Mouse (Mus musculus) CH12.LX (cell line): ENCODE results near the gene Bcl10. TPM values are rescaled to one million over a fixed set of nuclear protein-coding genes. Genes with fewer than 3 reads are reported as not detected.

Source experiments
- DNase-seq: peaks from one replicate; pipeline ENCODE4 v3.0.0-alpha.2; 2013; ENCODE audit errors: extremely low read depth
- H3K27ac ChIP-seq: 2 replicates; pipeline ENCODE4 v1.5.1; 2012; ENCODE audit warnings: low read depth, mild to moderate bottlenecking, control low read depth, moderate library complexity; ENCODE audit not compliant: insufficient read depth
- H3K27me3 ChIP-seq: replicated peaks from 2 replicates; pipeline ENCODE3; 2012; ENCODE audit warnings: inconsistent platforms
- H3K36me3 ChIP-seq, 2 experiments: replicated peaks in 1 of 2; 2 replicates each; pipeline versions ENCODE3 to v1.6.1; 2012; ENCODE audit warnings: inconsistent platforms in 1 of 2, low read length in 1 of 2, mild to moderate bottlenecking in 1 of 2, mixed read lengths in 1 of 2, moderate library complexity in 1 of 2; ENCODE audit not compliant: control insufficient read depth in 1 of 2, insufficient read depth in 1 of 2
- H3K4me1 ChIP-seq, 2 experiments: 2 replicates each; pipeline ENCODE4 v1.6.1; 2012; ENCODE audit warnings: inconsistent platforms in 1 of 2, moderate library complexity in 1 of 2; ENCODE audit not compliant: insufficient read depth in 2 of 2, control insufficient read depth in 1 of 2
- H3K4me2 ChIP-seq: 2 replicates; pipeline ENCODE4 v1.6.1; 2012; ENCODE audit warnings: low read depth, mild to moderate bottlenecking, control low read depth; ENCODE audit not compliant: poor library complexity, insufficient read depth, severe bottlenecking
- H3K4me3 ChIP-seq, 3 experiments: fragments of 150-350 bp in 1 of 3; sonication (generic) in 1 of 3; replicated peaks in 1 of 3; 2 replicates each; pipeline versions ENCODE3 to v1.5.1; 2011 to 2012; ENCODE audit warnings: low read depth in 2 of 3, low read length in 2 of 3, mild to moderate bottlenecking in 2 of 3, moderate library complexity in 2 of 3, control low read depth in 1 of 3, improper control_type of control experiment in 1 of 3, inconsistent platforms in 1 of 3, mixed read lengths in 1 of 3; ENCODE audit not compliant: poor library complexity in 1 of 3
- H3K79me2 ChIP-seq: replicated peaks from 2 replicates; pipeline ENCODE4 v1.6.1; 2012; ENCODE audit warnings: mild to moderate bottlenecking, moderate library complexity; ENCODE audit not compliant: control insufficient read depth, poor library complexity, insufficient read depth, severe bottlenecking; ENCODE audit errors: extremely low read depth
- H3K9ac ChIP-seq: 2 replicates; pipeline ENCODE4 v1.6.1; 2012; ENCODE audit warnings: low read depth, mild to moderate bottlenecking, control low read depth, moderate library complexity; ENCODE audit not compliant: insufficient read depth
- H3K9me3 ChIP-seq: replicated peaks from 2 replicates; pipeline ENCODE3; 2012; ENCODE audit warnings: low read length, inconsistent platforms, mixed read lengths
- BHLHE40 ChIP-seq: IDR thresholded peaks from 2 replicates; pipeline ENCODE4 v1.6.1; 2011; ENCODE audit warnings: mild to moderate bottlenecking, low read depth, low read length, improper control_type of control experiment
- CHD1 ChIP-seq: IDR thresholded peaks from 2 replicates; pipeline ENCODE4 v1.6.1; 2012; ENCODE audit warnings: low read depth, low read length, improper control_type of control experiment, inconsistent platforms
- CTCF ChIP-seq, 2 experiments: IDR thresholded peaks in 1 of 2; conservative IDR thresholded peaks in 1 of 2; 2 replicates each; pipeline ENCODE4 v1.5.1; 2011 to 2012; ENCODE audit warnings: low read depth in 2 of 2, low read length in 2 of 2, improper control_type of control experiment in 1 of 2, inconsistent platforms in 1 of 2, mild to moderate bottlenecking in 1 of 2, moderate library complexity in 1 of 2
- ELF1 ChIP-seq: IDR thresholded peaks from 2 replicates; pipeline ENCODE4 v1.6.1; 2014; ENCODE audit warnings: low read depth, mild to moderate bottlenecking, inconsistent platforms, low read length, improper control_type of control experiment
- IRF4 ChIP-seq: IDR thresholded peaks from 2 replicates; pipeline ENCODE4 v1.6.1; 2014; ENCODE audit warnings: low read depth, mild to moderate bottlenecking, inconsistent platforms, low read length, improper control_type of control experiment
- JUND ChIP-seq: conservative IDR thresholded peaks from 2 replicates; pipeline ENCODE4 v1.6.1; 2011; ENCODE audit warnings: low read depth, low read length, improper control_type of control experiment
- KAT2A ChIP-seq: IDR thresholded peaks from 2 replicates; pipeline ENCODE4 v1.6.1; 2012; ENCODE audit warnings: low read length, improper control_type of control experiment, inconsistent platforms; ENCODE audit not compliant: insufficient replicate concordance
- MAFK ChIP-seq: IDR thresholded peaks from 2 replicates; pipeline ENCODE4 v1.6.1; 2011; ENCODE audit warnings: low read length, improper control_type of control experiment; ENCODE audit not compliant: insufficient replicate concordance
- MAX ChIP-seq: IDR thresholded peaks from 2 replicates; pipeline ENCODE4 v1.6.1; 2011; ENCODE audit warnings: low read length, improper control_type of control experiment
- MEF2A ChIP-seq: IDR thresholded peaks from 2 replicates; pipeline ENCODE4 v1.6.1; 2014; ENCODE audit warnings: low read depth, mild to moderate bottlenecking, inconsistent platforms, low read length, improper control_type of control experiment, borderline replicate concordance
- MXI1 ChIP-seq: IDR thresholded peaks from 2 replicates; pipeline ENCODE4 v1.6.1; 2011; ENCODE audit warnings: mild to moderate bottlenecking, low read depth, low read length, improper control_type of control experiment
- MYC ChIP-seq: IDR thresholded peaks from 2 replicates; pipeline ENCODE4 v1.6.1; 2011; ENCODE audit warnings: low read depth, mild to moderate bottlenecking, improper control_type of control experiment, low read length
- NELFE ChIP-seq: IDR thresholded peaks from 2 replicates; pipeline ENCODE4 v1.6.1; 2011; ENCODE audit warnings: low read depth, low read length, improper control_type of control experiment
- POLR2A ChIP-seq: IDR thresholded peaks from 2 replicates; pipeline ENCODE4 v1.6.1; 2011; ENCODE audit warnings: low read depth, mild to moderate bottlenecking, improper control_type of control experiment, low read length
- POLR2AphosphoS2 ChIP-seq: IDR thresholded peaks from 2 replicates; pipeline ENCODE4 v1.6.1; 2011; ENCODE audit warnings: low read depth, low read length, improper control_type of control experiment
- RAD21 ChIP-seq: IDR thresholded peaks from 2 replicates; pipeline ENCODE4 v1.6.1; 2011; ENCODE audit warnings: low read depth, mild to moderate bottlenecking, low read length, improper control_type of control experiment, moderate library complexity
- SIN3A ChIP-seq: IDR thresholded peaks from 2 replicates; pipeline ENCODE4 v1.6.1; 2012; ENCODE audit warnings: low read length, improper control_type of control experiment, inconsistent platforms
- SMC3 ChIP-seq: IDR thresholded peaks from 2 replicates; pipeline ENCODE4 v1.6.1; 2011; ENCODE audit warnings: low read depth, low read length, improper control_type of control experiment
- TBP ChIP-seq: conservative IDR thresholded peaks from 2 replicates; pipeline ENCODE4 v1.6.1; 2011; ENCODE audit warnings: low read depth, low read length, improper control_type of control experiment
- UBTF ChIP-seq: IDR thresholded peaks from 2 replicates; pipeline ENCODE4 v1.6.1; 2012; ENCODE audit warnings: low read depth, mild to moderate bottlenecking, inconsistent platforms, low read length, improper control_type of control experiment, moderate library complexity
- USF1 ChIP-seq: IDR thresholded peaks from 2 replicates; pipeline ENCODE4 v1.6.1; 2014; ENCODE audit warnings: low read depth, mild to moderate bottlenecking, inconsistent platforms, low read length, improper control_type of control experiment
- ZC3H11A ChIP-seq: IDR thresholded peaks from 2 replicates; pipeline ENCODE4 v1.6.1; 2012; ENCODE audit warnings: low read depth, mild to moderate bottlenecking, inconsistent platforms, low read length, improper control_type of control experiment
- ZMIZ1 ChIP-seq: IDR thresholded peaks from 2 replicates; pipeline ENCODE4 v1.6.1; 2012; ENCODE audit warnings: low read depth, mild to moderate bottlenecking, inconsistent platforms, low read length, improper control_type of control experiment
- ZNF384 ChIP-seq: IDR thresholded peaks from 2 replicates; pipeline ENCODE4 v1.6.1; 2012; ENCODE audit warnings: low read depth, low read length, improper control_type of control experiment, inconsistent platforms
- dilution Hi-C: fragments of 300-500 bp; cut with MboI; formaldehyde crosslinking; loops from 2 replicates; pipeline ENCODE4 v1.14.3; 2020; ENCODE audit warnings: low sequenced_read_pairs; ENCODE audit not compliant: extremely low pct_unique_long_range_greater_than_20kb, extremely low pct_ligation_motif_present
- in situ Hi-C: fragments of 300-500 bp; cut with MboI; formaldehyde crosslinking; loops from 3 replicates; pipeline ENCODE4 v1.14.3; 2019; ENCODE audit warnings: low sequenced_read_pairs, low pct_ligation_motif_present, low pct_unique_long_range_greater_than_20kb, mixed read lengths
- polyA plus RNA-seq: library from polyadenylated mRNA; unstranded; fragments of >175 nt; gene quantifications from 2 replicates; pipeline ENCODE4 v1.2.1, GENCODE M21; 2012; ENCODE audit warnings: low read depth; ENCODE audit not compliant: insufficient read length
- total RNA-seq, 2 experiments: library from RNA; depleted of rRNA; stranded (reverse); fragments of 300-350 nt in 1 of 2; fragments of >200 nt in 1 of 2; gene quantifications; 2 replicates each; pipeline ENCODE4 v1.2.3; 2012 to 2014

Bcl10 gene
- total and polyA plus RNA-seq, 3 experiments: 73.6 to 177 (median 103) TPM

DNA sequence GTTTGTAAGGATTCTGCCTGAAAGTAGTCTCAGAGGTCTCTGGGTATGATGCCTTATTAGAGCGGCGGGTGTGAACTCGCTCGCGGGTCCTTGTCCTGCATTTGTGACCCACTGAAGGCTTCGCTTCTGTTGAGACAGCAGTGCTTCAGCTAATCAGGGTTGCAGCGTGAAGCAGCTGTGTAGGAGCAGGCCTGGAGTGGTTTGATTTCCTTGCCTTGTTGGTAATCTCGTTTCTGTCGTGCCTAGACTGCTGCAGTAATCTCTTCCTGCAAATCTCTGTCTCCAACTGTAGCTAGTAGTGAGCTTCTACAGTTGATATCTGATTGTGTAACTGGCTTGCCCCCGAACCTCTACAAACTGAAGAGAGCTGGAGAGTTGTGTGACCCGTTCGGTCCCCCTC lies 16.8 kb downstream of the Bcl10 start:
- no peak for DNase-seq
- Histone ChIP-seq H3K9me3 (no peaks in the 10 kb centered on the region), H3K27me3 (no peaks in the 10 kb centered on the region), H3K4me1 (peaks cover 7 to 81% of the 10 kb centered on the region in 2 experiments; a peak in 3 of 4 replicates), H3K79me2 (peaks cover 47% of the 10 kb centered on the region), H3K27ac (no peak overlapping the region), H3K4me3 (peak overlapping the region; percentile 81 to 90 (median 82)), H3K4me2 (peak overlapping the region; percentile 95), H3K36me3 (peaks cover 24 to 58% of the 10 kb centered on the region in 2 experiments), H3K9ac (peak overlapping the region; percentile 93)
- in situ Hi-C loops: loop anchor here (5.0 kb wide), 2 partner anchors 118 to 243 kb away; no protein-coding TSS in a partner anchor
- TF ChIP-seq MEF2A (no peak), BHLHE40 (no peak), SMC3 (no peak), MAFK (no peak), KAT2A (no peak), POLR2AphosphoS2 (no peak), NELFE (no peak), CTCF (conservative IDR thresholded peaks at IDR 0.05 in 1 of 2, IDR thresholded peaks at IDR 0.05 in 1 of 2; ENCODE audit: low read depth in 2 of 2, low read length in 2 of 2) (no peak)
- dilution Hi-C loops: no loop called here

DNA sequence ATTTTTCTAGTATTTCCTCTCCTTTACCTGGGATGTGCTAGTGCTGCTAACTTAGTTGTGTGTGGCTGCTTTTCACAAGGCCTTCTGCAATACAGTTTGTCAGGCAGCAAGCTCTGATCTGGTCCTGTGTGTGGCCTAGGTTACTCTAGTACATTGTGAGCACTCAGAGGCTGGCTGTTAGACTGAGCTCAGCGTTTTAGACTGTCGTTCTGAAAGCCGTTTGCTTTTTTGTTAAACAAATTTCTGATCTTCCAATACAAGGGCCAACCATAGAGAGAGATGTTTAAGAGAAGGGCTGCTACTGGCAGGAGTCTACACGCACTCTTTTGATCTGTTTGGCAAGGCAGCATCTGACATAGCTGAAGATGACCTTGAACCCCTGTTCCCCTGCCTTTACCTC lies 17.4 kb downstream of the Bcl10 start:
- in situ Hi-C loops: loop anchor here (5.0 kb wide), 2 partner anchors 117 to 242 kb away; no protein-coding TSS in a partner anchor
- peak overlapping the region; percentile 95 for H3K4me2 ChIP-seq
- peaks cover 5 to 81% of the 10 kb centered on the region in 2 experiments; a peak in 3 of 4 replicates for H3K4me1 ChIP-seq

DNA sequence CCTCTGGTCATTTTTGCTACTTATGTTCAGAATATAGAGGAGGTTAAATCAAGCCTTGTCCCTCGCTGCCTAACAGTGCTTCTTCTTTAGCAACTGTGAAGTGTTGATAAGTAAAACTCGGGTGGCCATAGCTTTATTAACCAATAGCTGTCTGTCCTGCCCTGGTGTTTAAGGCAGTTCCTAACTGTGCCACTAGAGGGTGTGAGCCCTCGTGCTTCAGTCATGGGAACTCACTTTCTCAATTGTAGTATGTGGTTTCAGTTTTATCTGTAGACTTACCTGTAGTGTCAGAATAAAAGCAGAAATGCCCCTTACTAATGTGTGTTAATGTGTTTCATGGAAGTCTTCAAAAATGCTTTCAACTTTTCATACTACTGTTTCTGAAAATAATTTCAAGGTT lies 19.4 kb downstream of the Bcl10 start:
- TF ChIP-seq ELF1: no peak
- TF ChIP-seq MYC: peak; percentile 95
- peak; percentile 81 for TF ChIP-seq IRF4
- no peak for TF ChIP-seq ZMIZ1
- no peak for TF ChIP-seq MXI1
- TF ChIP-seq BHLHE40: peak; percentile 86
- peak; percentile 98 to 100 for TF ChIP-seq CTCF (conservative IDR thresholded peaks at IDR 0.05 in 1 of 2, IDR thresholded peaks at IDR 0.05 in 1 of 2; ENCODE audit: low read depth in 2 of 2, low read length in 2 of 2)
- TF ChIP-seq USF1: no peak
- peak; percentile 86 for TF ChIP-seq SMC3
- no peak for TF ChIP-seq TBP
- TF ChIP-seq RAD21: peak; percentile 86
- TF ChIP-seq SIN3A: no peak
- TF ChIP-seq ZNF384: no peak
- TF ChIP-seq KAT2A: no peak
- TF ChIP-seq MAX: peak; percentile 79
- TF ChIP-seq CHD1: no peak
- TF ChIP-seq NELFE: no peak
- TF ChIP-seq UBTF: no peak
- no peak overlapping the region for H3K9ac ChIP-seq
- no peaks in the 10 kb centered on the region for H3K9me3 ChIP-seq
- peaks cover 30 to 71% of the 10 kb centered on the region in 2 experiments for H3K36me3 ChIP-seq
- peaks cover 47% of the 10 kb centered on the region for H3K79me2 ChIP-seq
- DNase-seq: peak; percentile 95
- dilution Hi-C loops: no loop called here
- H3K27ac ChIP-seq: no peak overlapping the region
- H3K4me3 ChIP-seq: no peak overlapping the region
- in situ Hi-C loops: no loop called here
- no peak overlapping the region; the same call in 1 of the 2 replicates for H3K4me2 ChIP-seq
- no peaks in the 10 kb centered on the region for H3K27me3 ChIP-seq
- H3K4me1 ChIP-seq: peaks cover 7 to 77% of the 10 kb centered on the region in 2 experiments; a peak in 3 of 4 replicates

More for the DNA sequence above, 17.4 kb downstream of the Bcl10 start:
- H3K9me3 ChIP-seq: no peaks in the 10 kb centered on the region
- peaks cover 47% of the 10 kb centered on the region for H3K79me2 ChIP-seq
- H3K36me3 ChIP-seq: peaks cover 27 to 59% of the 10 kb centered on the region in 2 experiments
- peak; percentile 74 for DNase-seq
- no peak overlapping the region for H3K27ac ChIP-seq
- TF ChIP-seq ZC3H11A (no peak), TBP (peak; percentile 77), NELFE (peak; percentile 21; the same call in 1 of the 2 replicates), POLR2A (peak; percentile 55), JUND (no peak)
- H3K4me3 ChIP-seq: peak overlapping the region; percentile 23 to 82 (median 81)
- H3K27me3 ChIP-seq: no peaks in the 10 kb centered on the region
- dilution Hi-C loops: no loop called here
- H3K9ac ChIP-seq: peak overlapping the region; percentile 93
